Mouse (Mus musculus): ENCODE data around the gene Rassf7.

The Rassf7 gene

DNA sequence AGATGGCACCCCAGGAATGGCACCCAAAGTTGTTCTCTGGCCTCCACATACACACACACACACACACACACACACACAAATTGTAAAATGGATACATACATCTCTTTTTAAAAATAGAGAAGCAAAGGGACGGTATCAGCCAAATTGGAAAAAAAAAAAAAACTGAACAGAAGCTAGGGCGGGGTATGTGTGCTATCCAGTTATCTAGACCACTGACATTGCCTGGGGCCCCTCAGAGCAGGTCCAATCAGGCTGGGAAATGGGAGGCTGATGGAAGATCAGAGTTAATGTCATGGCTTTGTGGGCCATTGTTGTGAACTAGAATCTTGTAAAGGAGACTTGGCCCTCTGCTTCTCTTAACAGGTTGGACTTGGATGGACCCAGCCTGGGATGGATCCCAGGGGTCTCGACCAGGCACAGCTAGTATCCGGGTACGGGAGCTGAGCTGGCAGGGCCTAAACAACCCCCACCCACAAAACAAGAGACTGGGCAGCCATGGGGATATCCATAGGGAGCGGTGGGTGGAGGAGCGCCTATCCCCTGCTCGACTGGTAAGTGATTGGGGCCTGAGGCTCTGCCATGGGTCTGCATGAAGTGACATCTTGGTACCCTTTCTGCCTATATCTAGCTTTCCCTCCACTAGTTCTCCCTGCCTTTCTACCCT, 18.9 kb upstream of the Rassf7 start:
- no peak for DNase-seq (ENCODE audit: low read depth, low spot score)

DNA sequence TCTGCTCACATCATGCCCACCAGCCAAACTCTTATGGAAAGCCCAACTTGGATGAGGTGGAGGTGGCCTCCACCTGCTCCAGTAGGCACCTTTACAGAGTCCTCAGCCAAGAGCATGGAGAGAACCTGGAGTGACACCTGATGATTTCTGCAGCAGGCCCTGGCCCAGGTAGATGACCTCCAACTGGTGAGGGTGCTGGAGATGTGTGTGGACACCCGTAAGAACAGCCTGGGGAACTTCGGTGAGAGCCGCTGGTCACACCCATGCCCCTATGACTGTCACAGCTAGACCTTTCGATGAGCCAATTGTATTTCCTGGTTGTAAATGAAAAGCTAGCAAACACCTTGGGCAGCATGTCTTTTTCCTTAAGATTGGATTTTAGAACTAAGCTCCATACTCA, 17.5 kb upstream of the Rassf7 start:
- DNase-seq (ENCODE audit: low read depth, low spot score), result no peak

GRCm38 (mm10) chr7:141204546-141204945, 11.1 kb upstream of the Rassf7 start:
- no peak for DNase-seq (ENCODE audit: low read depth, low spot score)

- no peak for DNase-seq (ENCODE audit: low read depth, low spot score)
Observed at GRCm38 (mm10) chr7:141205504-141205903, 10.2 kb upstream of the Rassf7 start.

DNA sequence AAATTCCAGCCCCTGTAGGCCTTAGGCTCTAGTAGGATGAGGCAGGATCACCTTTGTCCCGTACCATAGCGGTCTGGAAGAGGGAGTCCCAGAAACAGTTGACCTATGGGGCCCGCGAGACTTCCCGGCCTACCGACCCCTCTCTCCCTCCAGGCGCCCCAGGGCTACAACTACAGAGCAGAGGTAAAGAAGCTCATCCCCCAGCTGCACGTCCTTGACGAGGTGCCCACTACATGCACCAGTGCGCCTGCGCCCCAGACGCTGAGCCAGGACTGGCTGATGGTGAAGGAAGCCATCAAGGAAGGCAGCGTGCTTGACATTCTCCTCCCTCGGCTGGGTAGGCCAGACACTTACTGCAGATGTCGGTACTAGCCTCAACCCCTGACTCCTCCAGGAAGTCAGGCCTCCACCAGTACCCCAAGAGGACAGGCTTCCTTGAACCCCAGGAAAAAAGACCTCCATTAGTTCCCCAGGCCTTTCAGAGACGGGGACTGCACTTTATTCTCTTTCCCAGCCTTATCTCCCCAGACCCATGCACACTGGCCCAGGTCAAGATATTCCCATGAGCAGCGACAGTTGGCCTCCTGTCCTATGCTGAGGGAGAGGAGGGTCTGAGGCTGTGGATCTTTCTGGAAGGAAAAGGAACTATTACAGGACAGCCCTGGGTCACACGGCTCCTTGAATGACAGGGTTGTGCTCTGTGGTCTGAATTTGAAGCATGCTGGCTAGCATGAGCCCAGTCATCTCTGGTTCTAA, 9.3 kb upstream of the Rassf7 start:
- DNase-seq (ENCODE audit: low read depth, low spot score), result no peak

DNA sequence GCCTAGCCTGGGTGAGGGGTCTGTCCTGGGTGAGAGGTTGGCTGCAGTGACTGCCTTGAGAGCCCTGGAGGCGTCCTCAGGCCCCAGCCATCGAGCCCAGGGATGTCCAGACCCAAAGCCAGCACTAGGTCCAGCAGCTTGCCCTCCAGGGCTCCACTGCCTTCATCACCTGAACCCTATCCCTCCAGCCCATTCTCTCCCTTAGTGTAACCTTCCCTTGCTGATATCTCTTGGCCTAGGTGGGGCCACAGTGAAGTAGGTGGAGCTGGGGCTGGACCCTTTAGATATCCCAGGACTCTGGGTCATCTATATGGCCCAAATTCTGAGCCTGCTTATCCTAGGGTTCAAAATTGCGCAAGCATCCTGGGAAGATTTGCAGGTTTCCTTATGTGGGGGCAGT, 6.1 kb upstream of the Rassf7 start:
- no peak for DNase-seq (ENCODE audit: low read depth, low spot score)

- DNase-seq (ENCODE audit: low read depth, low spot score), result no peak
Observed at GRCm38 (mm10) chr7:141210137-141210536, 5.5 kb upstream of the Rassf7 start.

GRCm38 (mm10) chr7:141210606-141211131, 5.0 kb upstream of the Rassf7 start:
- no peak for DNase-seq (ENCODE audit: low read depth, low spot score)

DNA sequence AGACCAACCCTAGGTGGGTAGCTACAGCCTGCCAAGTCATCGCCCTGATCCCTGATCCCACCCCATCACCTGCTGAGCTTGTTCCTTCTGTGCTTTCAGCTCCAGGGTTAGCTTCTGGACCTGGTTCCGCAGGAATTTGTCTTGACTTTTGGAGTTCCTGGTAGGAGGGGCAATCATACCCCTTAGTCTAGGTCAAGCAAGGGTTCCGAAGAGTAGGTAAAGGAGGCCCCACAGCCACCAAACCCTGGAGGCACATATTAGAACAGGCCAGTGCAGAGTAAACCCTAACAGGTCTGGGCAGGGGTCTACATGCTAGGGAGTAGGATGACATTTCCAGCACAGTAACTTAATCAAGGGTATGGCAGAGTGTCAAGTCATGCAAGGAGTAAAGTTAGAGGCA, 2.5 kb upstream of the Rassf7 start:
- no peak for DNase-seq (ENCODE audit: low read depth, low spot score)

DNA sequence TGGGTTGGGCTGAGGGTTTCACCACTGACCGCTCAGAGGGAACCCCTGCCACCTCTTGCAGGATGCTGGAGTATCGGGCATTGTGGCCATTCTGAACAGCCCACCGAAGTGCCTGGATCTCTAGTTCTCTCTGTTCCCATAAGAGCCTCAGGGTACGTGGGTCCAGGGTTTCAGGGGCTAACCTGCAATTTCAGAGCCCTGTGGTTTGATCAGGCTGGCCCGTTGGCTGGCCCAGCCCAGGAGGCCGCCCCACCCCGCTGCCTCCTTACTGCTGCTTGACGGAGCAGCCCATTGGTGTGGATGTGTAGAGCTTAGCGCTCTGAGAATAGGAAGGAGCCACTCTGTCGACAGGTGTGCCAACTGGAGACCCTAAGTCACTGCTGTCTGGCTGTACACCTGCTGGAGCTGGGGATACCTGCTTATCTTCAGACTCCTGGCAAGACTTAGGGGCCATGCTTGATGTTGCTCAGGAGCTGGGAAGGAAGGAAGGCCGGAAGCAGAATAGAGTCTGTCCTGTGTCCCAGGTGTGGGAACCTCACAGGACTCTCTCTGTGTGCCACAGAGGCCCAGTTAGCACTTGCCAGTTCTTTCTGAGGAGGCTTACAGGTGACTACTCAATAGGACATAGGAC, 1.9 kb upstream of the Rassf7 start, which contains the start of gene Lmntd2:
Gene Lmntd2 (minus strand): TSS at position 476 of the 631 bp plus-strand sequence.
- no peak for DNase-seq (ENCODE audit: low read depth, low spot score)

DNA sequence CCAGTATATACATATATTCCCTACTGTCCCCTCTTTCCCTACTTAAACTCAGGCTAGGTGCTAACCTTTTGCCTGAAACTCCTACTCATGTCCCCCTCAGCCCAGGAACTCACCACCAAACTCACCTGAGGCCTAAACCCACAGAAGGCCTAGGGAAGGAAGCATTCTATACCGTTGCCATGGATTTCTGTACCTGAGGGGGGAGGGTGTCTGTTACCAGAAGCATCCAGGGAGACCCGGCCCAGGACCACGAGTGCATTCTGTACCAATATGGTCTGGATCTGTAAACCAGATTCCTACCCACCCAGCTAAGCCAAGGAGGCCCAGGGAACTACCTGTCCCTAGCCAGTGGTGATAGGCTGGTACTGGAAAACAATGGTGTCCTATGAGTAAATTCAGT, 1.4 kb upstream of the Rassf7 start:
- DNase-seq (ENCODE audit: low read depth, low spot score), result no peak

GRCm38 (mm10) chr7:141215880-141216733, 447 bp downstream of the Rassf7 start:
- no peak for DNase-seq (ENCODE audit: low read depth, low spot score)

- DNase-seq (ENCODE audit: low read depth, low spot score), result no peak
Observed at GRCm38 (mm10) chr7:141216894-141217293, 1.2 kb downstream of the Rassf7 start.

GRCm38 (mm10) chr7:141217343-141218013, 1.8 kb downstream of the Rassf7 start:
- no peak for DNase-seq (ENCODE audit: low read depth, low spot score)

GRCm38 (mm10) chr7:141218141-141218540, 2.5 kb downstream of the Rassf7 start:
- DNase-seq (ENCODE audit: low read depth, low spot score), result no peak

DNA sequence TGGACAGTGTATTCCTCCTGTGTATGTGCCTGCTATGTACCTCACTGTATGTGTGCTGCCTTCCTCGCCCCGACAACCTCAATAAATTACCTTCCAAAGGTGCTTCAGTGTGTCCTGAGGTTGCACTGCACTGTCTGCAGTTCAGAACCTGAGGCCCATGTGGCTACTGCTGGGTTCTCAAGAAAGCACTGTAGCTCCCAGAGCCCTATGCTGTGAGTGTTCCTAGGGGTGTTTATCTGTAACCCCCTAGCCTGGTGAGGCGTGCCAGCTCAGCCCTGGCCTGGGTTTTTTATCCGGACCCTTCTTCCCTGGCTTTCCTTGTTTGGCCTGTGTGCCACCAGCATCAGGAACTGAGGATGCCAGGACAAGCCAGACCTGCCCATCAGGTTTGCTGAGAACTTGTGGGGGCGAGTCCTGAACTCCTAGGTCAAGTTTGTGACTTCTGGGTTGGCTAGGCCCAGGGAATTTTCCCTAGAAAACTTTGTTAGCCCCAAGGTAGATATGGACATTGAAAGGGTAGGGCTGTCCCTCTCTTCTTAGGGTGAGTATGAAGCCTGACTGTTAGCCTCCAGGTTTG, 3.0 kb downstream of the Rassf7 start:
- DNase-seq (ENCODE audit: low read depth, low spot score), result no peak

DNA sequence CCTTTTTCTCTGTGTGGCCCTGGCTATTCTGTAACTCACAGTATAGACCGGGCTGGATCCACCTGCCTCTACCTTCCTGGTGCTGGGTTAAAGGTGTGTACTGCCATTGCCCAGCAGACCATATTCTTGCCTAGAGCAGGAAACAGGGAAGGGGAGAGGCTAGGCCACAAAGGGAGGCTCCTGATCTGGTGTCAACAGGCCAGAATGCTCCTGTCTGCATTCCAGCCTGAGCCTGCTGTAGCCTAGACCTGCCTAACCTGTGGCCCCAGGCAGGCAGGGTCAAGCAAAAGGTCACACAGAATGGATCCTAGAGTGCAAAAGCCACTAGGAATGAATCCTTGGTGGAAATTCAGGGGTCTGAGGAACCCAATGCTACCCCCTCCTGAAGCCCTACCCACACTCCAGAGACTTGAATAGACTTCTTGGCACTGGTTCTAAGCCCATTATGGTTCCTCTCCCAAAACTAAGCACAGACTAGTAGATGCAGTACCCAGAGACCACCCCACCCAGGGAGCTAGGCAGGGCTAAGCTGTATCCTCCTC, 4.0 kb downstream of the Rassf7 start:
- no peak for DNase-seq (ENCODE audit: low read depth, low spot score)

DNA sequence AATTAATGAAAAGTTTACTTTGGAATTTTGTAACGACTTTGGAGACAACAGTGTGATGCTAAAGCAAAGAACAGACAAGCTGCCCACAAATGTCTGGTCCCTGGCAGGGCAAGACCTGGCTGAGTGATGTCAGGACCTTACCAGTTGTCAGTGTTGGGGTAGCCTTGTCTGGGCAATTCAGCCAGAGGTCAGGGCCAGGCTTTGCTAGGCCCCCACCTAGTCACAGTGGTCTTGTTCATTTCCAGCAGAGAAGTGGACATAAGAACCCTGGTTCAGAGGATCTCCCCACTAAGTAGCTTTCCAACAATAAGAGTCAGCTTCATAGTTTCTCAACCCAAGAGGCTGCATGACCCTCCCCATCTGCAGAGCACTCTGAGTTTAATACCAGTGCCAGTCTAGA, 4.7 kb downstream of the Rassf7 start:
- no peak for DNase-seq (ENCODE audit: low read depth, low spot score)

DNA sequence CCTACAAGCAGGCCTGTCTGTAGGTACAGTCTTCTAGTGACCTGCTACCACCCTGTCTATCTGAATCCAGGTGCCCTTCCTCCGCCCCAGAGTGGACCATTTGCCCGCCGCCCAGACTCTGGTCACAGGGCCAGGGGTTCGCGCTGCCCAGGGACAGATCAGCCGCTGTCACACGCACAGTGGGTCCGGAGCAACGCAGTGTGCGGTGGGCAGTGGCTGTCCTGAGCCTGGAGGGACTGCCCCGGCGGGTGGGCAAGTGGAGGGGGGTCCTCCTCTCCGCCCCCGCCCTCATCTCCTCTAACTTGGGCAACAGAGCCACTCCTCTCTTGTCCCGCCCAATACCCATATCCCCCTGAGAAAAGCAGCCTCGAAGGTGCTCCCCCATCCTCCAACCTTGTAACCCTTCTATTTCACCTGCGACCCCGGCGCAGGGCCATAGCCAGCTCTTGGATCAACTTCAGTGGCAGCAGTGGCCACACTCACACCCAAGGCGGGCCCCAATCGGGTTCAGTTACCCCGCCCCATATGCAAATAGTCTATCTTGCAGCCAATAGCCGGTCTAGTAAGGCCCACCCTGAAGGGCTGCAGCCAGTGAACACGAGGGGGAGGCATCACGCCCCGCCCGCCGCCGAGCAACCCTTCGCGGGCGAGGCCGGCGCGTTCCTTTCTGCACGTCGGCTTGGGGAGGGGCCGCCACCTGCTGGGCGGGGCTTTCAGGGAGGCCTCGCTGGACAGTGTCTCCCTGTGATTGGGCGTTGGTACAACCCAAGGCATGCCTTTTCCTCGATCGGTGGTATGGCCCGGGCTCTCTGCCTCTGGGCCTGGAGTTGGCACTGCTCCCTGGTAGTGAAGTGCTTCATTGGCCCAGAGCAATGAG, 5.8 kb downstream of the Rassf7 start:
- peak; percentile 88 for DNase-seq (ENCODE audit: low read depth, low spot score)

GRCm38 (mm10) chr7:141222126-141222467, 6.4 kb downstream of the Rassf7 start:
- no peak for DNase-seq (ENCODE audit: low read depth, low spot score)
